ENCODE assay signal across 11 mouse cellular contexts in genomic region chr6:48573280-48573679, GRCm38 (mm10). TPM values are rescaled to one million over a fixed set of nuclear protein-coding genes. Genes with fewer than 3 reads are reported as not detected.
DNase-seq lines count a peak whose midpoint lies in the region; ATAC-seq and TF ChIP-seq lines count a peak whose summit lies in the region.
"Had no signal": no experiment of that assay in that cellular context is flagged by ENCODE, and none has a peak within 500 bp of the region (broad histone marks: within the 10 kb centered on the region; RNA-seq: fewer than 3 reads in every experiment).

No protein-coding gene starts in this region.

- H3K4me2 ChIP-seq in hindbrain, embryonic 13.5 days: no peak overlapping the region
- no peak overlapping the region for H3K4me2 ChIP-seq in kidney, embryonic 14.5 days (replicated peaks; ENCODE audit: low read depth, low read length)
- no peak overlapping the region for H3K4me2 ChIP-seq in midbrain, postnatal 0 days (ENCODE audit: low read depth, low read length, poor library complexity, severe bottlenecking)

- H3K9ac ChIP-seq in hindbrain, embryonic 13.5 days: no peak overlapping the region
- H3K9ac ChIP-seq in kidney, embryonic 14.5 days (ENCODE audit: low read depth, low read length): no peak overlapping the region
- H3K9ac ChIP-seq in midbrain, postnatal 0 days (replicated peaks; ENCODE audit: low read length, poor library complexity, severe bottlenecking): no peak overlapping the region

- no peaks in the 10 kb centered on the region for H3K27me3 ChIP-seq in hindbrain, embryonic 10.5 days (ENCODE audit: insufficient read depth, poor library complexity, severe bottlenecking)
- no peaks in the 10 kb centered on the region for H3K27me3 ChIP-seq in hindbrain, embryonic 13.5 days
- H3K27me3 ChIP-seq in kidney, embryonic 14.5 days (ENCODE audit: control insufficient read depth, insufficient read depth, low read length): no peaks in the 10 kb centered on the region
- H3K27me3 ChIP-seq in midbrain, postnatal 0 days (ENCODE audit: insufficient read depth, low read length): no peaks in the 10 kb centered on the region

- no peak overlapping the region for H3K4me3 ChIP-seq in hindbrain, embryonic 10.5 days
- no peak overlapping the region for H3K4me3 ChIP-seq in hindbrain, embryonic 13.5 days
- no peak overlapping the region for H3K4me3 ChIP-seq in kidney, embryonic 14.5 days (ENCODE audit: low read length)
- H3K4me3 ChIP-seq in midbrain, postnatal 0 days (ENCODE audit: low read depth, low read length): no peak overlapping the region

- DNase-seq in hindbrain, embryonic 10.5 days (ENCODE audit: low spot score): peak; percentile 30
- DNase-seq in heart, adult 9 months (ENCODE audit: low spot score in 2 of 2): peak; percentile 60 to 74
- peak; percentile 17 for DNase-seq in lung, postnatal 14 days
- DNase-seq in frontal cortex, postnatal 25 days (ENCODE audit: low spot score in 2 of 2): no peak
- DNase-seq in urinary bladder, adult 2 months (ENCODE audit: low spot score): no peak
- DNase-seq in midbrain, postnatal 0 days (ENCODE audit: low spot score): no peak

- peaks cover 19% of the 10 kb centered on the region for H3K36me3 ChIP-seq in hindbrain, embryonic 10.5 days
- H3K36me3 ChIP-seq in hindbrain, embryonic 13.5 days: peaks cover 21% of the 10 kb centered on the region
- H3K36me3 ChIP-seq in kidney, embryonic 14.5 days (ENCODE audit: control insufficient read depth, insufficient read depth, low read length): no peaks in the 10 kb centered on the region
- H3K36me3 ChIP-seq in midbrain, postnatal 0 days (ENCODE audit: insufficient read depth, low read length): peaks cover 5% of the 10 kb centered on the region

- WGBS in hindbrain, embryonic 10.5 days: 62% methylated on average over 10 of the region's 10 CpGs
- 74% methylated on average over 10 of the region's 10 CpGs for WGBS in hindbrain, embryonic 13.5 days
- WGBS in kidney, embryonic 14.5 days: 26% methylated on average over 10 of the region's 10 CpGs
- WGBS in midbrain, postnatal 0 days: 72% methylated on average over 10 of the region's 10 CpGs

- H3K9me3 ChIP-seq in hindbrain, embryonic 10.5 days: no peaks in the 10 kb centered on the region
- no peaks in the 10 kb centered on the region for H3K9me3 ChIP-seq in hindbrain, embryonic 13.5 days
- H3K9me3 ChIP-seq in kidney, embryonic 14.5 days (ENCODE audit: control insufficient read depth, low read length): no peaks in the 10 kb centered on the region
- H3K9me3 ChIP-seq in midbrain, postnatal 0 days (ENCODE audit: low read length): no peaks in the 10 kb centered on the region

- no peak for ATAC-seq in hindbrain, embryonic 13.5 days (ENCODE audit: low FRiP score)
- ATAC-seq in kidney, embryonic 14.5 days (ENCODE audit: low FRiP score, low TSS enrichment): peak; percentile 15; the same call in 1 of the 2 replicates
- ATAC-seq in midbrain, postnatal 0 days (ENCODE audit: low FRiP score): no peak
- ATAC-seq: inflammation-experienced regulatory T-cells, adult 6 months had no signal

- no peak for TF ChIP-seq CTCF in midbrain, postnatal 0 days (IDR thresholded peaks at IDR 0.05)

- H3K27ac ChIP-seq in hindbrain, embryonic 10.5 days: no peak overlapping the region
- H3K27ac ChIP-seq in hindbrain, embryonic 13.5 days: no peak overlapping the region
- H3K27ac ChIP-seq in kidney, embryonic 14.5 days (ENCODE audit: low read depth, low read length): no peak overlapping the region; the same call in 1 of the 2 replicates
- no peak overlapping the region for H3K27ac ChIP-seq in midbrain, postnatal 0 days (ENCODE audit: low read depth, low read length)

- peaks cover 13% of the 10 kb centered on the region for H3K4me1 ChIP-seq in hindbrain, embryonic 10.5 days (replicated peaks)
- 0 out of 2 replicates have a peak, but pooled peaks cover 5% of the 10 kb centered on the region for H3K4me1 ChIP-seq in hindbrain, embryonic 13.5 days (replicated peaks)
- peaks cover 30% of the 10 kb centered on the region for H3K4me1 ChIP-seq in kidney, embryonic 14.5 days (ENCODE audit: control insufficient read depth, insufficient read depth, low read length)
- no peaks in the 10 kb centered on the region for H3K4me1 ChIP-seq in midbrain, postnatal 0 days (ENCODE audit: insufficient read depth, low read length)

RNA-seq across cellular contexts. Expression of gene Rarres2, which starts 0.7 kb away (rescaled TPM):
- polyA plus RNA-seq in hindbrain, embryonic 10.5 days (2016; fragmentation: Nextera tagmentation; extraction: Ambion mirVana): 0.42 and 1.9 TPM in 2 replicates
- polyA plus RNA-seq in hindbrain, embryonic 13.5 days (2015; fragmentation: Nextera tagmentation; extraction: Ambion mirVana): 5.2 and 6.0 TPM in 2 replicates
- 44.2 and 59.0 TPM in 2 replicates for polyA plus RNA-seq in kidney, embryonic 14.5 days (2014; fragmentation: Nextera tagmentation; extraction: Ambion mirVana)
- 374 and 453 TPM in 2 replicates for polyA plus RNA-seq in urinary bladder, adult 2 months (2012; rRNA removed)
- 4.6 and 6.6 TPM in 2 replicates for total RNA-seq in midbrain, postnatal 0 days (2014; rRNA removed)
- polyA plus RNA-seq in midbrain, postnatal 0 days (2015; fragmentation: Nextera tagmentation; extraction: Ambion mirVana): 7.4 and 10.6 TPM in 2 replicates
- total RNA-seq: neutrophil, adult 5-6 weeks had no signal

RNA-seq across cellular contexts. Expression of gene Gm45021, which starts 16.1 kb away (rescaled TPM):
- not detected in 2 replicates for polyA plus RNA-seq in hindbrain, embryonic 10.5 days (2016; fragmentation: Nextera tagmentation; extraction: Ambion mirVana)
- polyA plus RNA-seq in hindbrain, embryonic 13.5 days (2015; fragmentation: Nextera tagmentation; extraction: Ambion mirVana): 0.56 TPM in 1 of 2 replicates, not detected in the other
- not detected in 2 replicates for polyA plus RNA-seq in kidney, embryonic 14.5 days (2014; fragmentation: Nextera tagmentation; extraction: Ambion mirVana)
- 0.47 and 0.56 TPM in 2 replicates for polyA plus RNA-seq in urinary bladder, adult 2 months (2012; rRNA removed)
- total RNA-seq in midbrain, postnatal 0 days (2014; rRNA removed): not detected in 2 replicates
- polyA plus RNA-seq in midbrain, postnatal 0 days (2015; fragmentation: Nextera tagmentation; extraction: Ambion mirVana): not detected in 2 replicates
- total RNA-seq: neutrophil, adult 5-6 weeks had no signal
- polyA plus RNA-seq: C2C12; inflammation-experienced regulatory T-cells, adult 6 months had no signal

RNA-seq across cellular contexts. Expression of gene Lrrc61, which starts 18.7 kb away (rescaled TPM):
- 16.9 and 25.2 TPM in 2 replicates for polyA plus RNA-seq in hindbrain, embryonic 10.5 days (2016; fragmentation: Nextera tagmentation; extraction: Ambion mirVana)
- 20.8 and 22.1 TPM in 2 replicates for polyA plus RNA-seq in hindbrain, embryonic 13.5 days (2015; fragmentation: Nextera tagmentation; extraction: Ambion mirVana)
- 4.4 and 9.7 TPM in 2 replicates for polyA plus RNA-seq in kidney, embryonic 14.5 days (2014; fragmentation: Nextera tagmentation; extraction: Ambion mirVana)
- polyA plus RNA-seq in urinary bladder, adult 2 months (2012; rRNA removed): 12.3 and 13.4 TPM in 2 replicates
- 29.4 and 82.4 TPM in 2 replicates for total RNA-seq in midbrain, postnatal 0 days (2014; rRNA removed)
- 21.4 and 23.3 TPM in 2 replicates for polyA plus RNA-seq in midbrain, postnatal 0 days (2015; fragmentation: Nextera tagmentation; extraction: Ambion mirVana)

RNA-seq across cellular contexts. Expression of gene Repin1, which starts 20.4 kb away (rescaled TPM):
- 55.9 and 57.2 TPM in 2 replicates for polyA plus RNA-seq in hindbrain, embryonic 10.5 days (2016; fragmentation: Nextera tagmentation; extraction: Ambion mirVana)
- 39.3 and 41.8 TPM in 2 replicates for polyA plus RNA-seq in hindbrain, embryonic 13.5 days (2015; fragmentation: Nextera tagmentation; extraction: Ambion mirVana)
- 32.6 and 47.0 TPM in 2 replicates for polyA plus RNA-seq in kidney, embryonic 14.5 days (2014; fragmentation: Nextera tagmentation; extraction: Ambion mirVana)
- 45.0 and 45.4 TPM in 2 replicates for polyA plus RNA-seq in urinary bladder, adult 2 months (2012; rRNA removed)
- total RNA-seq in midbrain, postnatal 0 days (2014; rRNA removed): 76.5 and 91.5 TPM in 2 replicates
- polyA plus RNA-seq in midbrain, postnatal 0 days (2015; fragmentation: Nextera tagmentation; extraction: Ambion mirVana): 41.2 and 42.8 TPM in 2 replicates

RNA-seq across cellular contexts. Expression of gene Gm44965, which starts 20.5 kb away (rescaled TPM):
- polyA plus RNA-seq in hindbrain, embryonic 10.5 days (2016; fragmentation: Nextera tagmentation; extraction: Ambion mirVana): 1.2 TPM in 1 of 2 replicates, not detected in the other
- not detected in 2 replicates for polyA plus RNA-seq in hindbrain, embryonic 13.5 days (2015; fragmentation: Nextera tagmentation; extraction: Ambion mirVana)
- polyA plus RNA-seq in kidney, embryonic 14.5 days (2014; fragmentation: Nextera tagmentation; extraction: Ambion mirVana): 0.77 TPM in 1 of 2 replicates, not detected in the other
- not detected in 2 replicates for polyA plus RNA-seq in urinary bladder, adult 2 months (2012; rRNA removed)
- not detected in 2 replicates for total RNA-seq in midbrain, postnatal 0 days (2014; rRNA removed)
- 0.75 and 1.7 TPM in 2 replicates for polyA plus RNA-seq in midbrain, postnatal 0 days (2015; fragmentation: Nextera tagmentation; extraction: Ambion mirVana)
- total RNA-seq: neutrophil, adult 5-6 weeks had no signal

Comparison
In these comparisons a context has a peak if more than half of its experiments do, and no peak if none do; other contexts are left out.
1. DNase-seq: peak in hindbrain, embryonic 10.5 days (single experiment), heart, adult 9 months (2 of 2) and lung, postnatal 14 days (single experiment); none in frontal cortex, postnatal 25 days (0 of 2), urinary bladder, adult 2 months (single experiment) and midbrain, postnatal 0 days (single experiment).